Mouse (Mus musculus) spleen, embryonic (tissue): ENCODE results near the gene Nphs1.

ENCODE experiments used
- CTCF ChIA-PET: fragments of 350-600 bp; sonication (Branson Sonifier 250); formaldehyde crosslinking; loops from one replicate; lab custom pipeline; 2022; lab: Charles Lee

Gene Nphs1

GRCm38 (mm10) chr7:30457629-30458330, at the start of gene Nphs1, which contains the start of gene Kirrel2:
Gene Nphs1 (plus strand): TSS chr7:30458315.
Gene Kirrel2 (minus strand): TSS chr7:30457690.
- CTCF ChIA-PET, result no interaction called here

GRCm38 (mm10) chr7:30408639-30409038, 49.5 kb upstream of the Nphs1 start:
- CTCF ChIA-PET, result interaction anchor here (0.6 kb wide), 1 partner anchor 36 kb away, joined by 5 read pairs; no protein-coding TSS in a partner anchor

GRCm38 (mm10) chr7:30409789-30410188, 48.3 kb upstream of the Nphs1 start:
- CTCF ChIA-PET, result interaction anchor here (1.1 to 1.5 kb wide), 3 partner anchors 9 to 16 kb away, joined by 3 to 4 read pairs (median 4); partner anchors contain the start of gene Nfkbid

- CTCF ChIA-PET, result interaction anchor here (1.1 kb wide), 1 partner anchor 8 kb away, joined by 4 read pairs; no protein-coding TSS in a partner anchor
These were observed 47.1 kb upstream of the Nphs1 start for GRCm38 (mm10) chr7:30411023-30411422.

- CTCF ChIA-PET, result no interaction called here
These were observed 45.4 kb upstream of the Nphs1 start for GRCm38 (mm10) chr7:30412735-30413147.

GRCm38 (mm10) chr7:30413596-30413995, 44.5 kb upstream of the Nphs1 start, which contains the start of gene Tyrobp:
Gene Tyrobp (plus strand): TSS chr7:30413760.
- CTCF ChIA-PET, result no interaction called here

GRCm38 (mm10) chr7:30417856-30418255, 40.3 kb upstream of the Nphs1 start:
- CTCF ChIA-PET, result interaction anchor here (0.5 kb wide), 1 partner anchor 12 kb away, joined by 29 read pairs; no protein-coding TSS in a partner anchor

GRCm38 (mm10) chr7:30419561-30420499, 38.3 kb upstream of the Nphs1 start, which contains the start of gene Hcst:
Gene Hcst (minus strand): TSS chr7:30419854.
- CTCF ChIA-PET, result interaction anchor here (0.6 kb wide), 2 partner anchors 25 to 45 kb away, joined by 3 read pairs; no protein-coding TSS in a partner anchor

GRCm38 (mm10) chr7:30420673-30421072, 37.4 kb upstream of the Nphs1 start:
- CTCF ChIA-PET, result interaction anchor here (0.6 kb wide), 2 partner anchors 26 to 1124 kb away, joined by 3 read pairs; no protein-coding TSS in a partner anchor

GRCm38 (mm10) chr7:30421175-30421889, 36.8 kb upstream of the Nphs1 start, which contains the start of gene Nfkbid:
Gene Nfkbid (plus strand): TSS chr7:30421732.
- CTCF ChIA-PET, result interaction anchor here (1.0 kb wide), 1 partner anchor 12 kb away, joined by 3 read pairs; no protein-coding TSS in a partner anchor

GRCm38 (mm10) chr7:30421890-30422435, 36.2 kb upstream of the Nphs1 start:
- CTCF ChIA-PET, result interaction anchor here (1.0 kb wide), 1 partner anchor 12 kb away, joined by 3 read pairs; no protein-coding TSS in a partner anchor

GRCm38 (mm10) chr7:30422560-30422959, 35.6 kb upstream of the Nphs1 start:
- CTCF ChIA-PET, result interaction anchor here (1.0 kb wide), 2 partner anchors 13 to 30 kb away, joined by 3 read pairs; no protein-coding TSS in a partner anchor

- CTCF ChIA-PET, result interaction anchor here (1.0 kb wide), 1 partner anchor 31 kb away, joined by 3 read pairs; no protein-coding TSS in a partner anchor
These were observed 35.0 kb upstream of the Nphs1 start for GRCm38 (mm10) chr7:30423071-30423641.

- CTCF ChIA-PET, result interaction anchor here (0.7 kb wide), 2 partner anchors 11 to 217 kb away, joined by 6 to 29 read pairs; no protein-coding TSS in a partner anchor
These were observed 28.8 kb upstream of the Nphs1 start for GRCm38 (mm10) chr7:30429327-30429726.

- CTCF ChIA-PET, result interaction anchor here (0.7 kb wide), 2 partner anchors 12 to 217 kb away, joined by 6 to 29 read pairs; no protein-coding TSS in a partner anchor
These were observed 27.9 kb upstream of the Nphs1 start for GRCm38 (mm10) chr7:30430191-30430590.

- CTCF ChIA-PET, result no interaction called here
These were observed 26.3 kb upstream of the Nphs1 start for GRCm38 (mm10) chr7:30431793-30432192.

- CTCF ChIA-PET, result interaction anchor here (0.7 to 1.6 kb wide), 3 partner anchors 16 to 110 kb away, joined by 3 to 5 read pairs (median 3); no protein-coding TSS in a partner anchor
These were observed 23.9 kb upstream of the Nphs1 start for GRCm38 (mm10) chr7:30434238-30434637.

GRCm38 (mm10) chr7:30434701-30435100, 23.4 kb upstream of the Nphs1 start:
- CTCF ChIA-PET, result interaction anchor here (1.2 to 1.6 kb wide), 2 partner anchors 15 to 55 kb away, joined by 3 to 5 read pairs; no protein-coding TSS in a partner anchor

- CTCF ChIA-PET, result interaction anchor here (0.5 kb wide), 1 partner anchor 34 kb away, joined by 3 read pairs; no protein-coding TSS in a partner anchor
These were observed 23.0 kb upstream of the Nphs1 start for GRCm38 (mm10) chr7:30435156-30435555.
